Mouse (Mus musculus): ENCODE results near the gene Skiv2l. TPM values are rescaled to one million over a fixed set of nuclear protein-coding genes. Genes with fewer than 3 reads are reported as not detected.
"Not testable (repeated sequence)": the region's sequence is repeated elsewhere in the genome, so short reads cannot be mapped to it uniquely, and the experiment has no call there.

Skiv2l gene
- polyA plus RNA-seq, 2 experiments, result 15.0 to 21.4 TPM

DNA sequence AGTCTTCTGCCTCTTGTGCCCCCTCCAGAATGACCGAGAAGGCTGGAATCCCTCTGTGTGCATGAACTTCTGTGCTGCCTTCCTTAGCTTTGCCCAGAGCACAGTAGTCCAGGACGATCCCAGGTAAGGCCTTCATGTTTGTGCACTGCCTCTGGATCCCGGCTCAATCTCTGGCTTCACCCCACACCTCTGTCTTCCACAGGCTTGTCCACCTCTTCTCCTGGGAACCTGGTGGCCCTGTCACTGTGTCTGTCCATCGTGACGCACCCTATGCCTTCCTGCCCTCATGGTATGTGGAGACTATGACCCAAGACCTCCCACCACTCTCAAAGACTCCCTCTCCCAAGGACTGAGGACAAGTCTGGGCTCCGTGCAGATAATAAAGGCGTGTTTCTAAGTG lies 11.2 kb downstream of the Skiv2l start:
- Histone ChIP-seq H3K27ac (no peak overlapping the region), H3K4me3 (ENCODE audit: insufficient read depth in 1 of 2, low read depth in 2 of 2, low read length in 2 of 2) (no peak overlapping the region), H3K36me3 (replicated peaks; ENCODE audit: control insufficient read depth, insufficient read depth, low read depth) (peaks cover 19% of the 10 kb centered on the region), H3K27me3 (ENCODE audit: control insufficient read depth, insufficient read depth, low read length) (no peaks in the 10 kb centered on the region), H3K4me1 (replicated peaks; ENCODE audit: control insufficient read depth in 2 of 2, insufficient read depth in 2 of 2, low read length in 1 of 2) (peaks cover 11 to 16% of the 10 kb centered on the region in 2 experiments), H3K9ac (replicated peaks) (no peak overlapping the region), H3K4me2 (ENCODE audit: low read depth) (no peak overlapping the region), H3K9me3 (ENCODE audit: control insufficient read depth, low read length) (no peaks in the 10 kb centered on the region)
- TF ChIP-seq CTCF (IDR thresholded peaks at IDR 0.05; ENCODE audit: low read depth) (no peak), EP300 (IDR thresholded peaks at IDR 0.05; ENCODE audit: low read depth) (no peak)
- ATAC-seq (ENCODE audit: insufficient read depth) (no peak), DNase-seq (ENCODE audit: low read depth in 3 of 3, low spot score in 3 of 3) (no peak)
- 85% methylated on average over 7 of the region's 7 CpGs for WGBS (ENCODE audit: insufficient replicate concordance)

DNA sequence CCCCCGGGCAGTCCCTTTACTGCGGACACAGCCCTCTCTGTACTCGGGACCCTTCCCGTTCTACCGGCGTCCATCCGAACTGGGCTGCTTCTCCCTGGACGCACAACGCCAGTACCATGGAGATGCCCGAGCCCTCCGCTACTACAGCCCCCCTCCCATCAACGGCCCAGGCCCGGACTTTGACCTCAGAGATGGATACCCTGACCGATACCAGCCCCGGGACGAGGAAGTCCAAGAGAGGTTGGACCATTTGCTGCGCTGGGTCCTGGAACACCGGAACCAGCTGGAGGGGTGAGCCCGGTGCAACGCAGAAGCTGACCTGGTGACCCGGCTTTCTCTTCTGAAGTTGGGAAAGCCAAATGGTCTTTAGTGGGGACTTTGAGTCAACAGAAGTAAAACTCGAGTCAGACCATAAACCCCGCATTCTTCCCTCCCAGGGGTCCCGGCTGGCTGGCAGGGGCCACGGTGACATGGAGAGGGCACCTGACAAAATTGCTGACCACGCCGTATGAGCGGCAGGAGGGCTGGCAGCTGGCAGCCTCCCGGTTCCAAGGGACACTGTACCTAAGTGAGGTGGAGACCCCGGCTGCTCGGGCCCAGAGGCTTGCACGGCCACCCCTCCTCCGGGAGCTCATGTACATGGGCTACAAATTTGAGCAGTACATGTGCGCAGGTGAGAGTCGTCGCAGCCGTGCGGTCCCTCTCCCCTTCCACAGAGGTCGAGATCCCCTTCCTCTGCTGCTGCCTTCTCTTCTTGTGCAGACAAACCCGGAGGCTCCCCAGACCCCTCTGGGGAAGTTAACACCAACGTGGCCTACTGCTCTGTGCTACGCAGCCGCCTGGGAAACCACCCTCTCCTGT lies 12.3 kb downstream of the Skiv2l start:
- H3K36me3 ChIP-seq (replicated peaks; ENCODE audit: control insufficient read depth, insufficient read depth, low read depth), result peaks cover 18% of the 10 kb centered on the region
- no peaks in the 10 kb centered on the region for H3K27me3 ChIP-seq (ENCODE audit: control insufficient read depth, insufficient read depth, low read length)
- H3K27ac ChIP-seq, result peak overlapping the region; percentile 81
- TF ChIP-seq CTCF (IDR thresholded peaks at IDR 0.05; ENCODE audit: low read depth), result no peak
- TF ChIP-seq EP300 (IDR thresholded peaks at IDR 0.05; ENCODE audit: low read depth), result no peak
- H3K4me2 ChIP-seq (ENCODE audit: low read depth), result peak overlapping the region; percentile 99
- H3K9ac ChIP-seq (replicated peaks), result peak overlapping the region; percentile 90
- H3K4me1 ChIP-seq (replicated peaks; ENCODE audit: control insufficient read depth in 2 of 2, insufficient read depth in 2 of 2, low read length in 1 of 2), result peaks cover 11 to 16% of the 10 kb centered on the region in 2 experiments
- H3K4me3 ChIP-seq (ENCODE audit: insufficient read depth in 1 of 2, low read depth in 2 of 2, low read length in 2 of 2), result peak overlapping the region; percentile 70 to 75
- H3K9me3 ChIP-seq (ENCODE audit: control insufficient read depth, low read length), result no peaks in the 10 kb centered on the region
- DNase-seq (ENCODE audit: low read depth in 3 of 3, low spot score in 3 of 3) (no peak), ATAC-seq (ENCODE audit: insufficient read depth) (peak; percentile 2; the same call in 1 of the 2 replicates)
- WGBS (ENCODE audit: insufficient replicate concordance), result 33% methylated on average over 43 of the region's 43 CpGs

DNA sequence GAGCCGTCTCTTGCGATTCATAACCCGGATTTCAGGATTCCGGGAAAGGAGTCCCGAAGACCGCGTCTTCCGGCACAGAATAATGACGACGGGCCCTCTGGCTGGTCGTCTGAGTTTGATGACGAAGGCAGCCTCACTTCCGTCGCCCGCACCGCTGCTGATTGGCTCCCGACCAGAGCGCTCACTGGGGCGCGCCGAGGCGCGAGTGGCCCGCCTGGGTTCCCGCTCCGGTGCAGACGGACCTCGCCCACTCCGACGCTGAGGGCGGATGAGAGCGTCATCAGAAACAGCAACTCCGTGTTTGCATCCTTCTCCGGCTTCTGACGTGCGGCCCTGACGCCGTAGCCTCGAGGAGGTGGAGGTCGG lies 13.2 kb downstream of the Skiv2l start, which contains the start of the genes Stk19 and Dxo:
Gene Stk19, minus strand, starts transcription at position 90 of the 366 bp plus-strand sequence.
Gene Dxo, plus strand, starts transcription at position 164 of the 366 bp plus-strand sequence.
- Histone ChIP-seq H3K4me1 (replicated peaks; ENCODE audit: control insufficient read depth in 2 of 2, insufficient read depth in 2 of 2, low read length in 1 of 2) (peaks cover 11 to 16% of the 10 kb centered on the region in 2 experiments), H3K36me3 (replicated peaks; ENCODE audit: control insufficient read depth, insufficient read depth, low read depth) (peaks cover 19% of the 10 kb centered on the region), H3K27me3 (ENCODE audit: control insufficient read depth, insufficient read depth, low read length) (no peaks in the 10 kb centered on the region), H3K27ac (peak within 1 kb of the TSS; percentile 81), H3K4me2 (ENCODE audit: low read depth) (peak within 1 kb of the TSS; percentile 99), H3K9me3 (ENCODE audit: control insufficient read depth, low read length) (no peaks in the 10 kb centered on the region), H3K4me3 (ENCODE audit: insufficient read depth in 1 of 2, low read depth in 2 of 2, low read length in 2 of 2) (peak within 1 kb of the TSS; percentile 70 to 75), H3K9ac (replicated peaks) (peak within 1 kb of the TSS; percentile 90)
- under 1% methylated on average over 40 of the region's 40 CpGs for WGBS (ENCODE audit: insufficient replicate concordance)
- ATAC-seq (ENCODE audit: insufficient read depth) (peak; percentile 93), DNase-seq (ENCODE audit: low read depth in 3 of 3, low spot score in 3 of 3) (peak; percentile 91 to 92 (median 91))
- TF ChIP-seq CTCF (IDR thresholded peaks at IDR 0.05; ENCODE audit: low read depth), result no peak
- no peak for TF ChIP-seq EP300 (IDR thresholded peaks at IDR 0.05; ENCODE audit: low read depth)

DNA sequence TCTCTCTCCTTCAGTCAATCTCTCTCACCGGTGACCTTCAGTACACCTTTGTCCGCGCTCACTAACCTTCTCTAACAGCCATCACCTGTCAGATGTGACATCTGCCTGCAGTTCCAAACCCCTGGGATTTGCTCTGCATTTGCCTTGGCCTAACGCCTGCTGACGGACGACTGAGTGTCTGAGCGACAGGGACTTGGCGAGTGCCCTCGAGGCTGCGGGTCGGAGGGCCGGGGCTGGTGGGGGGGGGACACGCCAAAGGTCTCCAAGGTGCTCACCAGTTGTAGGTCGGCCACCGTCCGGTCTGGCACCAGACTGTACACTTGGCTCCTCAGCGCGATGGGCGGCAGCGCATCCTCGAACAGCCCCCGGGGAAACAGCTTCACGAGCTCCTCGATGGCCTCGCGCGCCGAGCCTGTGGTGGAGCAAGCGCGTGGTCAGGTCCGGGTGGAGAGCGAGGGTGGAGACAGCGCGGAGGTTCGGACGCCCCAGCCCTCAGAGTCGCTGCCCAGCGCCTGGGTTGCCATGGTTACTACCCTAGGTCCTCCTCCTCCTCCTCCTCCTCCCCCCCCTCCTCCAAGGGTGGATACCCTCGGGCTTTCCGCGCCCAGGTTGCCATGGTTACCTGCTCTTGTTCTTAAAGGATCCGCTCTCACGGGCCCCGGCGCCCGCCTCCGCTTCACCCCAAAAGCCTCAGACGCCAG lies 13.7 kb downstream of the Skiv2l start:
- Histone ChIP-seq H3K27me3 (ENCODE audit: control insufficient read depth, insufficient read depth, low read length) (no peaks in the 10 kb centered on the region), H3K36me3 (replicated peaks; ENCODE audit: control insufficient read depth, insufficient read depth, low read depth) (peaks cover 19% of the 10 kb centered on the region), H3K4me3 (ENCODE audit: insufficient read depth in 1 of 2, low read depth in 2 of 2, low read length in 2 of 2) (peak overlapping the region; percentile 70 to 75), H3K9ac (replicated peaks) (peak overlapping the region; percentile 70), H3K4me1 (replicated peaks; ENCODE audit: control insufficient read depth in 2 of 2, insufficient read depth in 2 of 2, low read length in 1 of 2) (peaks cover 11 to 13% of the 10 kb centered on the region in 2 experiments), H3K9me3 (ENCODE audit: control insufficient read depth, low read length) (no peaks in the 10 kb centered on the region), H3K27ac (peak overlapping the region; percentile 58), H3K4me2 (ENCODE audit: low read depth) (peak overlapping the region; percentile 99)
- peak in 1 of 3 experiments; percentile 68 for DNase-seq (ENCODE audit: low read depth in 3 of 3, low spot score in 3 of 3)
- no peak for TF ChIP-seq EP300 (IDR thresholded peaks at IDR 0.05; ENCODE audit: low read depth)
- no peak for TF ChIP-seq CTCF (IDR thresholded peaks at IDR 0.05; ENCODE audit: low read depth)
- 5% methylated on average over 48 of the region's 48 CpGs for WGBS (ENCODE audit: insufficient replicate concordance)
- peak; percentile 82 for ATAC-seq (ENCODE audit: insufficient read depth)

DNA sequence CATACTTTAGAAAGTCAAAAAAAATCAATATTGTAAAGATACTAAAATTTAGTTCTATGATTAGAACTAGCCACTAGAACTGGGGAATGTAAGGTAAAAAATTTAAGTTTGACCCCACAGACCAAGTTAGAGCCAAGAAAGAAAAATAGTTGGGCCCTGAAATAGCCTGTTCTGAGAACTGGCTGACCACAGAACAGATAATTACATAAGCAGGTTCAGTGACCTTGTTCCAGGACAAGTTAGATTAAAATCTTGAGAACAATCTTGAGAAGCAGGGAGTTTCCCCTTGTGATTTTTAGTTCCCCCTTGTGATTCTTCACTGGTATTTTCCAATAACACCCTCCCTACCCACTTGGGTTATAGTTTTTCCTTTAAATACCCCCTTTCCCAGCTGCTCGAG lies 19.2 kb downstream of the Skiv2l start:
- not testable (repeated sequence) for DNase-seq (ENCODE audit: low read depth in 3 of 3, low spot score in 3 of 3); ATAC-seq (ENCODE audit: insufficient read depth); H3K27ac ChIP-seq; H3K4me3 ChIP-seq (ENCODE audit: insufficient read depth in 1 of 2, low read depth in 2 of 2, low read length in 2 of 2); H3K4me2 ChIP-seq (ENCODE audit: low read depth); H3K36me3 ChIP-seq (replicated peaks; ENCODE audit: control insufficient read depth, insufficient read depth, low read depth); H3K9ac ChIP-seq (replicated peaks); H3K27me3 ChIP-seq (ENCODE audit: control insufficient read depth, insufficient read depth, low read length); H3K9me3 ChIP-seq (ENCODE audit: control insufficient read depth, low read length); H3K4me1 ChIP-seq (replicated peaks; ENCODE audit: control insufficient read depth in 2 of 2, insufficient read depth in 2 of 2, low read length in 1 of 2)
- WGBS (ENCODE audit: insufficient replicate concordance), result 72% methylated on average over 1 of the region's 1 CpGs
